Mouse (Mus musculus): ENCODE results near the gene Purb. TPM values are rescaled to one million over a fixed set of nuclear protein-coding genes. Genes with fewer than 3 reads are reported as not detected.

Gene Purb
- 54.1 and 63.5 TPM in 2 replicates for total RNA-seq (2015)
- total RNA-seq (2017): 43.7 and 56.3 TPM in 2 replicates

- peak; percentile 93 for ATAC-seq (ENCODE audit: poor library complexity, severe bottlenecking)
These were observed at the start of gene Purb for GRCm38 (mm10) chr11:6475867-6476484. Gene Purb (minus strand): TSS chr11:6475917.

- no peak for ATAC-seq (ENCODE audit: poor library complexity, severe bottlenecking)
These were observed 49.5 kb upstream of the Purb start for GRCm38 (mm10) chr11:6525241-6525640.

GRCm38 (mm10) chr11:6524880-6525238 is 49.1 kb upstream of the Purb start:
- no peak for ATAC-seq (ENCODE audit: poor library complexity, severe bottlenecking)

- no peak for ATAC-seq (ENCODE audit: poor library complexity, severe bottlenecking)
These were observed 48.6 kb upstream of the Purb start for GRCm38 (mm10) chr11:6524165-6524879.

GRCm38 (mm10) chr11:6523662-6524088 is 48.0 kb upstream of the Purb start:
- ATAC-seq (ENCODE audit: poor library complexity, severe bottlenecking): no peak

GRCm38 (mm10) chr11:6522782-6523525 is 47.2 kb upstream of the Purb start:
- peak; percentile 55 for ATAC-seq (ENCODE audit: poor library complexity, severe bottlenecking)

- ATAC-seq (ENCODE audit: poor library complexity, severe bottlenecking): peak; percentile 79
These were observed 44.9 kb upstream of the Purb start, which contains the start of gene Myo1g for GRCm38 (mm10) chr11:6520507-6521173. Gene Myo1g (minus strand): TSS chr11:6520965.

- peak; percentile 81 for ATAC-seq (ENCODE audit: poor library complexity, severe bottlenecking)
These were observed 43.8 kb upstream of the Purb start for GRCm38 (mm10) chr11:6519491-6520033.

- no peak for ATAC-seq (ENCODE audit: poor library complexity, severe bottlenecking)
These were observed 39.1 kb upstream of the Purb start for GRCm38 (mm10) chr11:6514837-6515236.

- peak; percentile 82 for ATAC-seq (ENCODE audit: poor library complexity, severe bottlenecking)
These were observed 32.7 kb upstream of the Purb start for GRCm38 (mm10) chr11:6508269-6508876.

GRCm38 (mm10) chr11:6506516-6506915 is 30.8 kb upstream of the Purb start:
- ATAC-seq (ENCODE audit: poor library complexity, severe bottlenecking): no peak

GRCm38 (mm10) chr11:6504689-6505088 is 29.0 kb upstream of the Purb start:
- ATAC-seq (ENCODE audit: poor library complexity, severe bottlenecking): peak; percentile 58; the same call in 1 of the 2 replicates

GRCm38 (mm10) chr11:6504226-6504625 is 28.5 kb upstream of the Purb start:
- ATAC-seq (ENCODE audit: poor library complexity, severe bottlenecking): no peak

- no peak for ATAC-seq (ENCODE audit: poor library complexity, severe bottlenecking)
These were observed 26.8 kb upstream of the Purb start for GRCm38 (mm10) chr11:6502506-6502905.

GRCm38 (mm10) chr11:6497311-6497948 is 21.7 kb upstream of the Purb start:
- peak; percentile 96 for ATAC-seq (ENCODE audit: poor library complexity, severe bottlenecking)

- peak; percentile 98 for ATAC-seq (ENCODE audit: poor library complexity, severe bottlenecking)
These were observed 14.2 kb upstream of the Purb start for GRCm38 (mm10) chr11:6489691-6490503.

GRCm38 (mm10) chr11:6489257-6489656 is 13.5 kb upstream of the Purb start:
- ATAC-seq (ENCODE audit: poor library complexity, severe bottlenecking): no peak

- no peak for ATAC-seq (ENCODE audit: poor library complexity, severe bottlenecking)
These were observed 12.4 kb upstream of the Purb start for GRCm38 (mm10) chr11:6488041-6488684.
